Mouse (Mus musculus): ENCODE data around the gene Lcmt1. TPM values are rescaled to one million over a fixed set of nuclear protein-coding genes. Genes with fewer than 3 reads are reported as not detected.

Lcmt1 gene
- total RNA-seq (2022): 10 to 100 TPM; 29.4 to 35.5 (median 30.3) TPM

DNA sequence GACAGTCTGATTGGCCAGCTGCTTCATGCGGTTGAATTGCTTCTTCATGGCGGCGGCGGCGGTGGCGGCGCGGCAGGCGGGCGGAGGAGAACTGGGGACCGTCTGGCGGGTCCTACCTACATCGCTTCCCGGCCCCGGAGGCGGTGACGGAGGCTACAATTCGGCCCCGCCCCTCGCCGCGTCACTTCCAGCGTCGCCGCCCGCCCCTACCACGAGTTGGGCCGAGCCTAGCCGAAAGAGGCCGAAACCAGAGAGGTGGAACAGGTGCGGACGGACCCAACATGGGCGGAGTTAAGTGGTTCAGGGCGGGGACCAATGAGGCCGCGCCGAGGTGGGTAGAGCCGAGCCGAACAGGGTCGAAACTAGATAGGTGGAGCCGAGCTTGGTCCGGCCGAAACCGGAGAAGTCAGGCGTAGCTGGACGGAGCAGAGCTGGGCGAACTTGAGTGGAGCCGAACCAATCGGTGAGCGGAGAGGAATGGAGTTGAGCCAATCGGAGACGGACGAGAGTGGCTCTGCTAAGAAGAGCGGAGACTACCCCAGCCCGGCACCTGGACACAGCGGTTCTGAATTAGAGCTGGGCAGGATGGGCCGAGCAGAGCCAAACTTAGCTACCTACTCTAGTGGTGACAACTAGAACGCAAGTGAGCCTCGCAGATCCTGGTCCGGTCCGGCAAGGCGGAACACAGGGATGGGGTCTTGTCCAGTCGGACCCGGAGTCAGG, at the start of gene Lcmt1, which contains the start of gene Arhgap17:
Gene Lcmt1, plus strand, starts transcription at position 26 of the 723 bp plus-strand sequence.
Gene Arhgap17, minus strand, starts transcription at position 157 of the 723 bp plus-strand sequence.
- DNase-seq (ENCODE audit: low spot score in 2 of 2): peak; percentile 92 to 93

DNA sequence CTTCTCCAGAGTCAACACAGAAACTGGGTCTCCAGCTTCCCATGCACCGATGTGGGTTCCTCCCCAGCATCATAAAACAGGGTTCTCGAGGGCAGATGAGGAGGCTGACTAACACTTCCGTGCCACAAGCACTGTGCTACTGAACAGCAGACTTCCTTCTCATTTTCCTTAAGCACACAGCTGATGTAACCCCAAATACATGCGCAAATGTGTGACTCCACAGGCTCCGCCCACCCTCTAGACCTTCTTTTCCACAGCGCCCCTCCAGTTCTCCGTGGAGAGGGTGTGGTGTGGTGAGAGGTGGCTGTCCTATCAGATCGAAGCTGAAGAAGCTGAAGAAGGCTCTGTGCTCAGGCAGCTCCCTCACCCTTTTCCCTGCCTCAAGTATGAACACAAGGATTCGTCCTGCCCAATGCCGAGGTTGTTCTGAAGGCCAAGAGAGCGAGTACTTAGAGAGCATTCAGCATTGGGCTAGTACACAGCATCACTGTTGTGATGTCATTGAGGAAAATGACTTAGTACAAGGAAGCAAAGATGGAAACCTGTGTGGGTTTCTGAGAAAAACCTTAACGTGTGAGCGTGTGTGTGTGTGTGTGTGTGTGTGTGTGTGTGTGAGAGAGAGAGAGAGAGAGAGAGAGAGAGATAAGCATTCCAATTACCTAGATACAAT, 47.0 kb upstream of the Lcmt1 start:
- DNase-seq (ENCODE audit: low spot score in 2 of 2): no peak

DNA sequence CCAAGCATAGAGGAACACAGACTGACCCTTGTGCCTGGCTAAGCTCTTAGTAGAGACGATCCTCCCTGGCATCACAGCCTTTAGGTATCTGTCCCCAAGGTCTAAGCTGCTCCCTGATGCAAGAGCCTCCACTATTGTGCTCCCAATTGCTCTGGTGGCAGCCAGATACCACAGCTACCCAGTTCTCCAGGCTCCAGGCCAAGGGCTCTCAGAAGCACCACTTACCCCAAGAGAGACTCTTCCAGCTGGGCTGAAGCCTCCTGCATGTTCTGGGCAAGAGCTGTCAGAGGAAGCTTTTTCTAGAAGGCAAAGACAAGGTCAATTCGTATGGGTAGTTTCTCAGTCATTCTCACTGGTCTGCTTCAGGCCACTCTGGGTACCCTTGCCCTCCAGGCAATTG, 46.2 kb upstream of the Lcmt1 start:
- DNase-seq (ENCODE audit: low spot score in 2 of 2): no peak

GRCm38 (mm10) chr7:123324105-123324504, 45.5 kb upstream of the Lcmt1 start:
- no peak for DNase-seq (ENCODE audit: low spot score in 2 of 2)

DNA sequence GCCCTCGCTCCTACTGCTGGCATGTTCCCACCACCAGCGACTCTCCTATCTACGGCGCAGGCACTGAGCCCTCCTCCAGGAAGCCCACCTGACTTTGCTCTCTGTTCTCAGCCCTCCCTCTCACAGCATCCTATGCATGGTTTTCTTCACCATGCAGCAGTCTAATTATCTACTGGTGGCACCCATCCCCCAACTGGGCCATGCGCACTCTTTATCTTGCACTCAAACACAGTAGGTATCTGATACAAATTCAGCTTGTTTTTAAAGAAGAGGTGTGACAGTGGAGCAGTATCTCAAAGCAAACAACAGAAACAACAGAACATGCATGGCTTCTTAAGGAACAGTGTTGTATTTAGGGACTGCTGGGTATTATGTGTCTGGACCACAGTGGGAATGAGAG, 43.5 kb upstream of the Lcmt1 start:
- DNase-seq (ENCODE audit: low spot score in 2 of 2): no peak

- DNase-seq (ENCODE audit: low spot score in 2 of 2): no peak
Observed at GRCm38 (mm10) chr7:123326901-123327300, 42.7 kb upstream of the Lcmt1 start.

DNA sequence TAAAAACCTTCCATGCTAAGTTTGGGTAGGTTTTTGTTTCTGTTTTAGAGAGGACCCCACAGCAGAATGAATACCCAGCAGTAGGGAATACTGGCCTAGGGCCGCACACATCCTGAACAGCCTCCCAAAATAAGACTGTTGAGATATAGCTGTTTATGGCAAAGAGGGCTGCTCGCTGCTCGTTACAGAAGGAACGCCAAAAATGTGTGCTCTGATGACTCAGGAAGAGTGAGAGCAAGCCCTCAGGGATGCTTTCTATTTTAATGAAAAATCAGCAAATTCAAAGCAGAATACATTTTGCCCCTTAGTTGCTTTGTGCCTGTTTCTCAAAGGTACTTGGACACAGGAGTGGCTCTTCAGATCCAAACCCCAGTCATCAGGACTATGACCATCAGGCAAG, 41.7 kb upstream of the Lcmt1 start:
- no peak for DNase-seq (ENCODE audit: low spot score in 2 of 2)

- no peak for DNase-seq (ENCODE audit: low spot score in 2 of 2)
Observed at GRCm38 (mm10) chr7:123330506-123330905, 39.1 kb upstream of the Lcmt1 start.

DNA sequence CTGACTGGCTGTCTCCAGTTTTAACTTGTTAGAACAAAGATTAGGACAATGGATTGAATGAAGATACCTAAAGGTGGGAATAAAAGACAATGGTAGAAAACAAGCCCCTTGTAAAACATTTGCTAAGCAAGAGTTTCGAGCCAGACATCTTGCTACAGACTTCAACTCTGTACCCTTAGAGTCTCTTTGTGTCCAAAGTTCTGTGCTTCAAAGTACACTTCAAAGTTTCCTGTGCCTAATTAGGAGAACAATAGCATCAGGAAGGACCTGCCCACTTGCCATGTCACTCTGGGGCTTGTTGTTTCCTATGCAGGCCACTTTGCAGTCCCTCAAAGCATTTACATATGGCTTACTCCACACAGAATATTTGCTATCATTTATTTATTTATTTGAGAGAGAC, 33.3 kb upstream of the Lcmt1 start:
- DNase-seq (ENCODE audit: low spot score in 2 of 2): no peak

- DNase-seq (ENCODE audit: low spot score in 2 of 2): no peak
Observed at GRCm38 (mm10) chr7:123338351-123338750, 31.2 kb upstream of the Lcmt1 start.

GRCm38 (mm10) chr7:123341896-123342295, 27.7 kb upstream of the Lcmt1 start:
- peak in 1 of 2 experiments; percentile 54 for DNase-seq (ENCODE audit: low spot score in 2 of 2)

DNA sequence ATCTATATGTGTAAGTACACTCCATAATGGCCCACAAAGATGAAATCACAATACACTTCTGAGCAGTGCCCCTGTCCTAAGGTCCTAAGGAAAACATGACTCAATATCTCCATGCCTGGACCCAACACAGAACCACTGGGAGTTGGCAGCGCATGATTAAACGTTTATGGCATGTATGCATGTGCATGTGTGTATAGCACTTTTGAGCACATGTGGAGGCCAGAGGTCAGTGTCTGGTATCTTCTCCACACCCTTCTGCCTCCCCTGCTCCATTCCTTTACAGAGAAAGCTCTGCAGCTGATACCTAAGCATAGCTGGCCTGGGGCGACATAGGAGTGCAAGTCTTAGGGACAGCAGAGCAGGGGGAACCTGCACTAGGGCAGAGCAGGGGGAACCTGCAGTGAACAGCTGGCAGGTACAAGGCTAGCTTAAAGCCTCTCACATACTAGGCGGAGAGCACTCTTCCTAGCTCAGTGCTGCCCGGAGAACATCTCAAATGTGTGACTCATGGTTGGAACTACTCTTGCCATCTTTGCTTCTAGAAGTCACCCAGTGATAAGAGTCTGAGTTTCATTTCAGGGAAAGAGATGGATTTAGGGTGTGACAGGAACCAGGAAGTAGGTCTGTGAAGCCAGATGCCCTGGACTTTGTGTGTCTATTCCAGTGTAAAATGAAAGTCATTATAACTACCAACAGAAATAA, 25.4 kb upstream of the Lcmt1 start:
- DNase-seq (ENCODE audit: low spot score in 2 of 2): no peak

- DNase-seq (ENCODE audit: low spot score in 2 of 2): no peak
Observed at GRCm38 (mm10) chr7:123345041-123345544, 24.5 kb upstream of the Lcmt1 start.

DNA sequence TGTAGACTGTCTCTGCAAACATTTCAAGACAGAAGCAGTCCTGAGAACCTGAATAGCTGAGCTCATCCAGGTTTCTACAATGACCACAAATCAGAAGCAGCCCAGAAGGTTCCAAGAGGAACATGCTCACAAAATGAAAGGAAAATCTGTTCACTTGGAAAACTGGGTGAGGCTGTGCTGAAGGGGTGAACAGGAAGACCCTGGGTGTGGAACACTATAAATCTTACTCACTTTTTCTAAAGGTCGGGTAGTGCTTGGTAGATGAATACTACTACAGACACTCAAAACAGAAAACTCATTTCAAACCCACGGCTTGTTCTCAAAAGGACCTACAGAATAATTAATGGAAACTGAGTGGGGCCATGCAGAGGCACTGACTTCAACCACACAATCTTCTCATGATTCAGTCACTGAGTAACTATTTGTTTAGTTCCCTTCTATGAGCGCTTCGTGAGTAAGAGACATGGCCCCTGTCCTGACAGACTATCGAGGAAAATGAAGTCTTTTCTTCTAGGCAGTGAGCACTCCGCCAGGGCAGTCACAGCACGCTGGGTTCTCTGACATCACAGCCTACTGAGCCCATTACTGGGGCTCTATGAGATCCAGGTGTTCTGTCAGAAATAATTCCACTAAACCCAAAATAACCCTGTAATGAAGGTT, 22.8 kb upstream of the Lcmt1 start:
- DNase-seq (ENCODE audit: low spot score in 2 of 2): no peak

- no peak for DNase-seq (ENCODE audit: low spot score in 2 of 2)
Observed at GRCm38 (mm10) chr7:123349813-123350212, 19.8 kb upstream of the Lcmt1 start.

- no peak for DNase-seq (ENCODE audit: low spot score in 2 of 2)
Observed at GRCm38 (mm10) chr7:123350243-123350642, 19.3 kb upstream of the Lcmt1 start.

GRCm38 (mm10) chr7:123353081-123353480, 16.5 kb upstream of the Lcmt1 start:
- no peak for DNase-seq (ENCODE audit: low spot score in 2 of 2)

DNA sequence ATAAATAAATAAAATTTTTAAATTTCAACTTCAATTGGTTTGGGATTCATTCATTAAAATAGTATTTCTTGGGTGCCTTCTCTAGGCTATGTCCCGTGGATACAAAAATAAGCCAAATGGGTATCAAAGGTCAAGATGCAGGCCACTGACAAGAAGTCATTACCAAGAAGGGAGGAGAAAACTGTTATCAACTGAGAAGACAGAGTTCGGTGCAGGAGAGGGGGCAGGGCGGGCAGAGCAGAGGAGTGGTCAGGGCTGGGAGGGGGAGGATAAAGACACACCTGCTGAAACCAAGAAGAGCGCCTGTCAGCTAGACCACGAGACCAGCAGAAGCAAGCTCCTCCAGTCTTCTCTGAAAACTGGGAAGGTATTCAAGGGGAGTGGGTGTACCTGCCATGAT, 15.7 kb upstream of the Lcmt1 start:
- DNase-seq (ENCODE audit: low spot score in 2 of 2): no peak

DNA sequence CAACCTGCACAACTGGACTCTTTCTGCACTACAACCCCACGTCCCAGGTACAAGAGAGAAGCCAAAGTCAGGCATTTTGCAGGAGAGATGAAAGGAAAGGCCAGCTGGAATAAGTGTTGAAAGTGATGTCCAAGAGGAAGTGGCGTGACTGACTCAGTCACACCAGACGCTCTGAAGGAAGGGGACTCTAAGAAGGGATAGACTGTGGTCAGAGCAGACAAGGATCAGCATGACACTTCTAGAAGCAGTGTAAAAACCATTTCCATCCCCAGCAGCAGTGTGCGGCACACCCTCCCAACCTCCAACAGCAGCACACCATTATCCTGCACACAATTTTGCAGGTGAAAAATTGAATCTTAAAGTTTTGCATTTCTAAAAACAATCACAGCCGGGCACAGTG, 15.2 kb upstream of the Lcmt1 start:
- no peak for DNase-seq (ENCODE audit: low spot score in 2 of 2)

DNA sequence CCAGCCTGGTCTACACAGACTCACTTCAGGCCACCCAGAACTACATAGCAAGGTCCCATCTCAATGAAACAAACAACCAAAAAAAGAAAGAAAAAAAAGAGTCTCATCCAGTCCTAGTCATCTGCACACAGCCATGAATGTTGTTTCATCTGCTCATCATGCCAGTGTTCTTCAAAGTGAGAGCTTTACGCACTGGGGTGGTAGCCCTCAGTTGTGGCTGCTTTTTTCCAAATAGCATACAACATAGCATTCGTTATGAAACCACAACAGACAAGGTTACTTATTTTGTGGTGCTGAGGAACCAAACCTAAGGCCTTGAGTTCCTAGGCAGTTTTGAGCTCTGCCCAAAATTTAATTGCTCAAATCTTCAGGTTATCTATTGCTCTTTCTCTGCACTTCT, 14.7 kb upstream of the Lcmt1 start:
- no peak for DNase-seq (ENCODE audit: low spot score in 2 of 2)

DNA sequence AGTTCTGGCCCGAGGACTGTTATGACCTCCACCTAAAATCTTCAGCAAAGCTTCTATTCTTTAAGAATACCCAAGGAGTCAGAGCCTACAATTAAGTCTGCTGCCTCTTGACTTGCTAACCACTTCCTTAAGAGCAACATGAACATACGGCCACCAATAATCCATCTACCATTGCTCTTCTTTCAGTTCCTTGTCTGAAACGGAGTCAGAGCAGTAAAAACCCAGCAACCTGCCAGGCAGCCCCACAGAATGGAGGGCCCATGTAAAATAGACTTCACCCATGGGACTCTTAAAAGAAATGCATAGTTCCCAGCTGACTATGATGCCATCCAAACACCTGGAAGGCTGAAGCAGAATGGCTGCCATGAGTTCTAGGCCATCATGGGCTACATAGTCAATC, 13.4 kb upstream of the Lcmt1 start:
- DNase-seq (ENCODE audit: low spot score in 2 of 2): no peak

- no peak for DNase-seq (ENCODE audit: low spot score in 2 of 2)
Observed at GRCm38 (mm10) chr7:123359101-123359500, 10.5 kb upstream of the Lcmt1 start.
